Mouse (Mus musculus) forebrain, embryonic 11.5 days (tissue): ENCODE results near the gene Tmem30b. TPM values are rescaled to one million over a fixed set of nuclear protein-coding genes. Genes with fewer than 3 reads are reported as not detected.
"Not testable (repeated sequence)": the region's sequence is repeated elsewhere in the genome, so short reads cannot be mapped to it uniquely, and the experiment has no call there.

Experiments
- ATAC-seq: fragments of 200-750 bp; cut with Nextera tagmentation; replicated peaks from 2 replicates; pipeline ENCODE4 v1.8.0; 2017; ENCODE audit warnings: moderate TSS enrichment; ENCODE audit not compliant: low FRiP score
- DNase-seq: peaks from one replicate; pipeline ENCODE4 v3.0.0-alpha.2; 2017; ENCODE audit warnings: low spot score
- H3K27ac ChIP-seq: fragments of 300-500 bp; sonication (generic); 2 replicates; pipeline ENCODE4 v1.5.1; 2014; ENCODE audit warnings: low read depth, low read length
- H3K27me3 ChIP-seq: fragments of 300-500 bp; sonication (generic); 2 replicates; pipeline ENCODE4 v1.6.1; 2014; ENCODE audit warnings: mild to moderate bottlenecking, low read length, mixed read lengths; ENCODE audit not compliant: control insufficient read depth, insufficient read depth
- H3K36me3 ChIP-seq: fragments of 300-500 bp; sonication (generic); 2 replicates; pipeline ENCODE4 v1.6.1; 2014; ENCODE audit warnings: mild to moderate bottlenecking, low read length, moderate library complexity, mixed read lengths; ENCODE audit not compliant: control insufficient read depth, insufficient read depth
- H3K4me1 ChIP-seq: fragments of 300-500 bp; sonication (generic); replicated peaks from 2 replicates; pipeline ENCODE4 v1.6.1; 2014; ENCODE audit warnings: low read length, mixed read lengths; ENCODE audit not compliant: control insufficient read depth, insufficient read depth
- H3K4me2 ChIP-seq: fragments of 300-500 bp; sonication (generic); 2 replicates; pipeline ENCODE4 v1.6.1; 2014; ENCODE audit warnings: low read depth, mild to moderate bottlenecking, low read length, moderate library complexity, mixed read lengths; ENCODE audit not compliant: severe bottlenecking
- H3K4me3 ChIP-seq: fragments of 300-500 bp; sonication (generic); 2 replicates; pipeline ENCODE4 v1.5.1; 2014; ENCODE audit warnings: low read depth, low read length
- H3K9ac ChIP-seq: fragments of 300-500 bp; sonication (generic); 2 replicates; pipeline ENCODE4 v1.6.1; 2014; ENCODE audit warnings: low read length
- H3K9me3 ChIP-seq: fragments of 300-500 bp; sonication (generic); 2 replicates; pipeline ENCODE4 v1.6.1; 2016; ENCODE audit warnings: low read length, mixed read lengths; ENCODE audit not compliant: control insufficient read depth
- whole genome bisulfite sequencing: fragments of 180-500 bp; shearing (Covaris S2); extraction: QIAGEN DNeasy Blood & Tissue Kit; methylation state at CpG from one replicate; pipeline ENCODE4 v1.1.7; 2014; 5-methylcytosine and 5-hydroxymethylcytosine counted together
- polyA plus RNA-seq: library from polyadenylated mRNA; unstranded; fragments of >200 nt; fragmentation: Nextera tagmentation; extraction: Ambion mirVana; gene quantifications from 2 replicates; pipeline ENCODE4 v1.2.1, GENCODE M21; 2014

The Tmem30b gene
- polyA plus RNA-seq, 1 experiment from 2014 or later = 3.4 TPM

DNA sequence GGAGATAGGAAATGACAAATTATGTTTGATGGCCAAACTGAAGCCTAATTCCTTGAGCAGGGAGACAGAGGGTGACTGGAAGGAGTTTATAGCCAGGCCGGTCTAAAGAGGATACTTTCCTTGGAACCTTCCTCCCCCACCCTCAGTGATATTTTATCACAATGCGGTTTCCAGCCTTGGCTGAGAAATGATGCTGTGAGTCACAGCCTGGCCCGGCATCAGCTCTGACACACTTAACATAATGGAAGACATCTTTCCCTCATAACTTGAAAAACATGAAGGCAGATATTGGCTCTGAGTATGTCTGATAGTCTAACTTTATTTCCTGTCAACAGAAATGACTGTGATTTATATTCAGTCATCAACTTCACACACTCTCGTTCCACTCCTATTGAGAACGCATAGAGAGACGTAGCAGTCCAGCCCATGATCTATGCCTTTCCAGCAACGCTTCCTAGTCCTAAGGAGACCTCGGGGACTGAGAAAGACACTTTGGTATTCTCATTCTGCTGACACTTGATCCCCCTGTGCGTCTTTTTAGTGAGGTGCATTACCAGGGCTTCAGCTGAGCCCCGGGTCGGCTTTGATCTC is 14.2 kb downstream of the Tmem30b start:
- no peak overlapping the region for H3K27ac ChIP-seq
- ATAC-seq = no peak
- no peak overlapping the region for H3K4me2 ChIP-seq
- WGBS = 85% methylated on average over 11 of the region's 11 CpGs
- no peak overlapping the region for H3K4me3 ChIP-seq
- peak; percentile 35 for DNase-seq
- no peaks in the 10 kb centered on the region for H3K9me3 ChIP-seq
- no peaks in the 10 kb centered on the region for H3K27me3 ChIP-seq
- H3K36me3 ChIP-seq = no peaks in the 10 kb centered on the region
- H3K9ac ChIP-seq = no peak overlapping the region
- no peaks in the 10 kb centered on the region for H3K4me1 ChIP-seq

DNA sequence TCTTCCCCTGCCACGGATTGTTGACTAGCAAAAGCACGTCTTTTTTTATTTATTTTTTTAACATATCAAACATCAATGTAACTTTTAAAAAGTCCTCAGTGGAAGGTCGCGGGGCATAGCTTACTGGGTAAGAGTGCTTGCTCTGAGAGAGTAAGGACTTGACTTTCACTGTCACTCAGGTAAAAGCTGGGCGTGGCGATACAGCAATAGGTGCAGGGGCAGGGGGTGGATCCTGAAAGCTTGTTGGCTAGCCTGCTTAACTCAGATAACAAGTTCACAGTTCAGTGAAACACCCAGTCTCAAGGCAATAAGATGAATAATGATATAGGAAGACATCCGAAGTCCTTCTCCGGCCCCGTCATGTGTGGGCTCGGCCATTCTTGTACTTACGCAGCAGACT is 16.6 kb downstream of the Tmem30b start:
- 82% methylated on average over 11 of the region's 11 CpGs for WGBS
- Histone ChIP-seq H3K27me3 (no peaks in the 10 kb centered on the region), H3K4me3 (no peak overlapping the region), H3K36me3 (no peaks in the 10 kb centered on the region), H3K4me2 (no peak overlapping the region), H3K9ac (no peak overlapping the region), H3K9me3 (no peaks in the 10 kb centered on the region), H3K4me1 (no peaks in the 10 kb centered on the region), H3K27ac (no peak overlapping the region)
- ATAC-seq = no peak
- DNase-seq = no peak

DNA sequence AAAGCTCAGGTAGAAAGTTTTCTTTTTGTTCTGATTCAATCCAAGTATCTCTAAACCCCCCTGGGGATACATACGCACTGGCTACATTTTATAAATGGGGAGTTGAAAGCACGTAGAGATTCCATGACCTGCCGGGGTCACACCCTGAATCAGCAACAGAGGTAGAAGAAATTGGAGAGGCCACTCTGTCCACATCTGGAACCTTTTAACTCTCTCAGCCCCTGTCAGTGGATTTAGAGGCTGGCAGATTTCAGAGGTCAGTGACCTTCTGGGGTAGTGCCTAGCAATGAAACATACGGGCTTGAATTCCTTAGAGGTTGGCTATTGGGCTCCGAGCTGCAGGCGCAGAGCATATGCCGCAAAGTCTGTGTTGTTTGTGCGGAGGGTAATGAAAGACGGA is 17.1 kb downstream of the Tmem30b start:
- no peak overlapping the region for H3K4me3 ChIP-seq
- H3K4me1 ChIP-seq = no peaks in the 10 kb centered on the region
- no peaks in the 10 kb centered on the region for H3K9me3 ChIP-seq
- no peak overlapping the region for H3K9ac ChIP-seq
- H3K27me3 ChIP-seq = no peaks in the 10 kb centered on the region
- H3K36me3 ChIP-seq = no peaks in the 10 kb centered on the region
- no peak overlapping the region for H3K27ac ChIP-seq
- H3K4me2 ChIP-seq = no peak overlapping the region
- ATAC-seq = no peak
- DNase-seq = no peak
- WGBS = 57% methylated on average over 9 of the region's 9 CpGs

DNA sequence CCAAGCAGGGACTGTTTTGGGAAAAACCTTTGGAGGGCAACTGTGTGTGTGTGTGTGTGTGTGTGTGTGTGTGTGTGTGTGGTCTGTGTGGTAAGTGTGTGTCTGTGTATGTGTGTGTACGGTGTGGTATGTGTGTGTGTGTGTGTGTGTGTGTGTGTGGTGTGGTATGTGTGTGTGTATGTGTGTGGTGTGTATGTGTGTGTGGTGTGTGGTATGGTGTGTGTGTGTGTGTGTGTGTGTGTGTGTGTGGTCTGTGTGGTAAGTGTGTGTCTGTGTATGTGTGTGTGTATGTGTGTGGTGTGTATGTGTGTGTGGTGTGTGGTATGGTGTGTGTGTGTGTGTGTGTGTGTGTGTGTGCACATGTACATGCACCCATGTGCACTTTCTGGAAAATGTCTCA is 18.1 kb downstream of the Tmem30b start:
- not testable (repeated sequence) for H3K4me3 ChIP-seq, ATAC-seq, DNase-seq, H3K36me3 ChIP-seq, H3K9me3 ChIP-seq, H3K4me2 ChIP-seq, H3K4me1 ChIP-seq, H3K9ac ChIP-seq, H3K27ac ChIP-seq, H3K27me3 ChIP-seq
- 100% methylated on average over 1 of the region's 1 CpGs for WGBS

DNA sequence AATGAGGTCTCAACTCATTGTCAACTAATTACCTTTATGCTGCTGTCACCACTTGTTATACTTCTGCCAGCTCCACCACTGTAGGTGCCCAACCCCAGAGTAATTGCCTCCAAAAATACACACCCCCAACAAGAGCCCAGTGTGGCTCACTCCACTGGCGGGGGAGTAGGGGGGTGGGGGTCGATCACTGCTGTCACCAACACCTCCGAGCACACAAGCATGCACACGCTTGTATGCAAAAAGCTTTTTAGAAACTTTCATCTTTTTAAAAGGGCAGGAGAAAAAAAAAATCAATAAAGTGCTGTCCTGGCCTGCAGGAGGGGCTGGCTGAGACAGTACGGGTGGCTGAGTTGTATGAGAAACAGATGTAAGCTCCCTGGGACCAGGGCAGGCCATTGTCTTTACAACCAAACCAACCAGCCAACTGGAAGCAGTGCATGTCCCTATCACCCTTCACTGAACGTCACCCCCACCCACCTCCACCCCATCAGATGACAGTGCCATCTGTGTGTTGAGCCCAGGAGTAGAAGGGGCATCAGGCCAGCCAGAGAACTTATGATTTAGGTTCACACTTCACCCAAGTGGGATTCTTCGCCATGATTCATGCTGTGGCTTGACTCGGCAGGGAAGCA is 20.8 kb downstream of the Tmem30b start:
- H3K9ac ChIP-seq = no peak overlapping the region
- H3K36me3 ChIP-seq = no peaks in the 10 kb centered on the region
- WGBS = 55% methylated on average over 8 of the region's 8 CpGs
- no peaks in the 10 kb centered on the region for H3K9me3 ChIP-seq
- DNase-seq (no peak), ATAC-seq (no peak)
- H3K4me3 ChIP-seq = no peak overlapping the region
- H3K4me2 ChIP-seq = no peak overlapping the region
- H3K27ac ChIP-seq = no peak overlapping the region
- no peaks in the 10 kb centered on the region for H3K27me3 ChIP-seq
- no peaks in the 10 kb centered on the region for H3K4me1 ChIP-seq

DNA sequence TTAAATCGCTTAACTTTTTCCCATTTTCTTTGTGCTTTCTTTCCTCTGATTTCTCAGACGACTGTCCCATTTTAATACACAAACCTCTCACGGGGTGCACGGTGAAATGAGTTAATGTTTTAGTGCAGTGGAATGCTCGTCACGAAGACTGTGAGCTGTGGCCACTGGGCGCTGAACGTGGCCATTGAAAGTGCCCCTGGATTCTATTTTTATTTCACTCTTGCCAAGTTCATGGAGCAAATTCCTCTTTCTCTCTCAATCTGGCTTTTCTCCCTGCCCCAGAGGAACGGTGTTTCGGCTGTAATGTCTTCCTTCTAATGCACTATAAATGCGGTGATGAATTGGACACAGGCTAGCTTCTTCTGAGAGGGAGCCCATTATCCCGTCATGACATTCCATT is 23.1 kb downstream of the Tmem30b start:
- DNase-seq (no peak), ATAC-seq (no peak)
- H3K4me2 ChIP-seq = no peak overlapping the region
- no peaks in the 10 kb centered on the region for H3K4me1 ChIP-seq
- no peak overlapping the region for H3K4me3 ChIP-seq
- no peaks in the 10 kb centered on the region for H3K9me3 ChIP-seq
- no peaks in the 10 kb centered on the region for H3K36me3 ChIP-seq
- no peak overlapping the region for H3K9ac ChIP-seq
- WGBS = 86% methylated on average over 12 of the region's 12 CpGs
- no peak overlapping the region for H3K27ac ChIP-seq
- no peaks in the 10 kb centered on the region for H3K27me3 ChIP-seq

DNA sequence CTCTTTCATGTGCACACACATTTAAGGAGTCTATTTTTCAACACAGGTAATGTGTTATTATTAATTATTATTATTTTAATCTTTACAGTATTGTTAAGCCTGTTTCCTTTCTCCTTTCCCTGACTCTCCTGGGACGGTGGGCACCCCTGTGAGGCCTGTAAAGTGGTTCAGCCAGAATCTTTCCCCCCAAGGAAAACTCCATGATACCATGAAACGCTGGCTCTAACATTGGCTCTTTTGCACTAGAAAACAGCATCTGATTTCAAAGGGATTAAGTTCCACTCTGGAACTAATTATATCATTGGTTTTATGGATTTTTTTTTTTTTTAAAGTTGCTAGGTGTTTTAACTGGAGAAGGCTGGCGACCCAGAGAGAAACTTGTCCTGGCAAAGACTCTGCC is 24.2 kb downstream of the Tmem30b start:
- H3K27ac ChIP-seq = no peak overlapping the region
- no peaks in the 10 kb centered on the region for H3K9me3 ChIP-seq
- no peak overlapping the region for H3K4me2 ChIP-seq
- H3K4me3 ChIP-seq = no peak overlapping the region
- H3K9ac ChIP-seq = no peak overlapping the region
- WGBS = 39% methylated on average over 3 of the region's 3 CpGs
- ATAC-seq (no peak), DNase-seq (no peak)
- no peaks in the 10 kb centered on the region for H3K36me3 ChIP-seq
- H3K27me3 ChIP-seq = no peaks in the 10 kb centered on the region
- H3K4me1 ChIP-seq = no peaks in the 10 kb centered on the region

DNA sequence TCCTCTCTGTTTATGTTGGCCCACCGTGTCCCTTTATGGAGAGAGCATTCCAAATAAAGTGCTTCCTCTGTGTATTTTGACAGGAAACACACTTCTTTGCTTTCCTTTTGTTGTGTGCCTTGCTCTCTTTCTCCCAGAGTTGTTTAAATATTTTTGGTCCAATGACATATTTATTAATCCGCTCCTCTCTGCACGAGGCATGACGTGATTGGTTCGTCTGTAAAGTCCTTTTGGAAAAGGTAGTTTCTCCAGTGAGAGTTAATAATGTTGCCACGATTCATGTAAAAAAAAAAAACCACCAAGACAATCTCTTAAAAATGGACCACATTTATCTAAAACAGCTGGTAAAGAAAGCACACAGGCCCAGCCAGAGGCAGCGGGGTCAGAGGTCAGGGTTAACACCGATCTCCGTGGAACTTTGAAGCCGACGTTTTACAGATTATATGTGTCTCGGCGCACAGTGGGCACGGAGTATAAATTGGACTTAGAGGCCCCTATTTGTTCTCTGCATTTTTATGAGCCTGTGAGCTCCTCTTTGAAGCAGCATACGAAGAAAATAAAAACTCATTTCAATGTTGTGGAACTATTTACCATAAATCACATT is 24.9 kb downstream of the Tmem30b start:
- Histone ChIP-seq H3K9me3 (no peaks in the 10 kb centered on the region), H3K9ac (no peak overlapping the region), H3K4me3 (no peak overlapping the region), H3K27ac (no peak overlapping the region), H3K4me2 (no peak overlapping the region), H3K27me3 (no peaks in the 10 kb centered on the region), H3K36me3 (no peaks in the 10 kb centered on the region), H3K4me1 (no peaks in the 10 kb centered on the region)
- ATAC-seq = no peak
- 64% methylated on average over 15 of the region's 15 CpGs for WGBS
- no peak for DNase-seq

DNA sequence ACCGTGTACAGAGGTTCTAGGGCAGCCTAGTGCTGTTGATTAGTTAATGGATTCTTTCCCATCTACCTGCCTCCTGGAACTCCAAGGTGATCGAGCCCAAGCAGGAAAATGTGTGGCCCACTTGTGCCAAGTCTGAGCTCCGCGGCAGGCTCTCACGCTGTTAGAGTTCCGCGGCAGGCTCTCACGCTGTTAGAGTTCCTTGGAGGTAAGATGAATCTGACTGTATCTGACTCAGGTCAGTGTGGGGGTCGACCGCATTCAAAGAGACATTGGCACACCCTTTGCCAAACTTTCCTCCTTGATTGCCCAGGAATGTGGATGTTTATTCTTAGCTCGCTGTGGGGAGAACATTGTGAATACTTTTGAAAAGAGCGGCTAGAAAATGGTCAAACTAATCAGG is 28.4 kb downstream of the Tmem30b start:
- no peak for ATAC-seq
- Histone ChIP-seq H3K4me1 (no peaks in the 10 kb centered on the region), H3K9me3 (no peaks in the 10 kb centered on the region), H3K9ac (no peak overlapping the region), H3K27me3 (no peaks in the 10 kb centered on the region), H3K4me2 (no peak overlapping the region), H3K4me3 (no peak overlapping the region), H3K27ac (no peak overlapping the region), H3K36me3 (no peaks in the 10 kb centered on the region)
- DNase-seq = no peak
- 78% methylated on average over 12 of the region's 12 CpGs for WGBS
